Mouse (Mus musculus): ENCODE data around the gene Itpk1.
A peak's percentile ranks its signal among the peaks of the same experiment; 100 is the strongest.

The Itpk1 gene

DNA sequence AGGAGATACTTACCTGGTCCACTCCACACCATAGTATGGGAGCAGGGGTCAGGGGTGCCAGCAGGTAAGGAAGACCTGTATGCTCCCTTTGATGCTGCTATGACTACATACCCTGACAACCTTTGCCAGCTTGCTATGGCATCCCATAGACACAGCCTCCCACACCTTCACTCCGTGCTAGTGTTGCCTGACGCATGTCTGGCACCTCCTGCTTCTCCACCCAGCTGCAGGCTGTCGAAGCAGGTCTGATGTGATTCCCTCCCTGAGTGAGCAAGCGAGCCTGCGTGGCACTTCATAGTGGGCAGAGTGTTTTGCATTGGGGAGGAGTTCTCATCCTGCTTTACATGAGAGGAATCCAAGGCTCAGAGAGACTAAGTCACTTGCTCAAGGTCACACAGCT lies 147.4 kb downstream of the Itpk1 start:
- DNase-seq (ENCODE audit: extremely low spot score, low spot score): no peak

DNA sequence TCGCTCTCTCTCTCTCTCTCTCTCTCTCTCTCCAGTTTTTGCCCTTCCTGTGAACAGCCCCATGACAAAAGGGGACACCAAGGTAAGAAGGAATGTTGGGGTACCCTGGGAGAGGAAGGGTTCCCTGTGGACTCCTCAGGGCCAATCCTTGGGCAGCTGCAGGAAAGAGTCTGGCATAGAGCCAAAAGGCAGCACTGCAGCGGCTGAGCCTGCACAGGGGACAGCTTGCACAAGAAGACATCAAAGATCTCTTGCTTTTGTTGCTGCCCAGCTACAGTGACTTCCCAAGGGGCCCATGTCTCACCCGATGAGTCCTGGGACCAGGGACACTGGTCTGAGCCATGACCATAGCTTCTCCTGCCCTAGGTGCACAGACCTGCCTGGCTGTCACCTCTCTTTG lies 148.9 kb downstream of the Itpk1 start:
- no peak for DNase-seq (ENCODE audit: extremely low spot score, low spot score)

- peak; percentile 91 for DNase-seq (ENCODE audit: extremely low spot score, low spot score)
Measured at GRCm38 (mm10) chr12:102554721-102555516, 149.8 kb downstream of the Itpk1 start, which contains the start of gene Chga. Gene Chga (plus strand): TSS chr12:102554969.

GRCm38 (mm10) chr12:102553705-102554275 lies 150.9 kb downstream of the Itpk1 start:
- DNase-seq (ENCODE audit: extremely low spot score, low spot score): no peak

DNA sequence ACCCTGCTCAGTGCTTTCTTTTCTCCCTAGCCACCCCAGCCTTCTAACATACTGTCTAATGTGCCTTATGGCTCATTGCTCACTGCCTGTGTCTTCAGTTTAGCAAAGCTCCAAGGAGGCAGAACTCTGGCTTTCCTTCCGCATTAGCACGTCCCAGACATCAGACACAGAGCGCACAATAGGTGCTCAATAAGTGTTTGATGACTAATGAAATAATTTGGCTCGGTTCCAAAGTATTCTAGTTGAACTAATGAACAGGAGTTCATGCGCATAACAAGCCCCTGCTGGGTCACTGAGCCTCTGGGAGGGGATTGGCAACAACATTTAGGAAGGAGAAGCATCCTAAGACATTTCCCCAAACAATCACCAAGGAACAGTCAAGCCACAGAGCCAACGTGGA lies 152.7 kb downstream of the Itpk1 start:
- DNase-seq (ENCODE audit: extremely low spot score, low spot score): no peak

DNA sequence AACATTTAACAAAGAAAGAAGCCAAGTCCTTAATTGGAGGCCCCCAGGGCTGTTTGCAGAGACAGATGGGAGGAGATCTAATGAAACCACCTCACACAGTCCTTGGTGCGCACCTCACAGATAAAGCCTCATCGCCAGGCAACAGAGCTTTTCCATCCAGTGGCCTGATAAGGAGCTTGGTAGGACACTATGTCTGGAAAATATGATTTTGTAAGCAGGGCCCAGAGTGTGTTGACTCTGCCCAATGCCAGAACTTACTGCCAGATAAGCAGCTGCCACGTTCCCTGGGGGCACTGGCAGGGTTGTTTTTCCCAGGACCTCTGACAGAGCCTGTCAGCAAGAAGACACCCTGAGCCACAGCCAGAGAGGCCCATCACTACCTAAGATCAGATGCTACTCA lies 153.5 kb downstream of the Itpk1 start:
- DNase-seq (ENCODE audit: extremely low spot score, low spot score): no peak

DNA sequence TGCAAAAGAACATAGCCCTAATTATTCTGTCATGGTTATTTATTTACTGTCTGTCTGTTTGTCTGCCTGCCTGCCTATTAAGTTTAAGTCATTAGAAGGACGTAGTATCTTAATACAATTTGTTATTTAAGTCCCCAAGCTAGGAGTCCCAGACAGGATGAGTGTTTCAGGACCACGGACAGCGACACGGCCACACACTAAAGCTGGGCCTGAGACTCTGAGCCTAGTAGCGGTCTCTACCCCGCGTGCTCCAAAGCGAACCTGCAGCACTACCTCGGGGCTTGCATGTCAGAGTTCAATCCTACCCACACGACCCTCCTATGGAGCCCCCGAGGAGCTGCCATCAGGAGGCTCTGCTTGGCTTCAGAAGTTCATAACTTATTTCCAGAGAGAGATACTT lies 154.2 kb downstream of the Itpk1 start:
- peak; percentile 84 for DNase-seq (ENCODE audit: extremely low spot score, low spot score)

DNA sequence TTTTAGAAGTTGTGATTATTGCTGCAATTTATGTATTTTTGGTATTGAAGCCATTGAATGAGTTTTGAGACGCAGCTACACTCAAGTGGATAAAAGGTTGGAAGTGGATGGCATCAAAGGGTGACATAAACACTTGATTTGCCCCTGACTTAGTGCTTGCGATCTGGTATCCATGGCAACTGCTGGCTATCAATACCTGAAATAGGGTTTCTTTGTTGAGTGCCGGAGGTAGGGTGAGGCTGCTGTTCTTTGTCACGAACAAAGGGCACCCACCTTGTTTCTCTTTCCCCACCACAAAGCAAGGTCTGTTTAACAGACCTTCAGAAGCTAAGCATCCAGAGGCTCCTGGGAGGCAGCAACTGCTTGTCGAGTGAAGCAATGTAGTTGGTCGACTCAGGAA lies 159.6 kb downstream of the Itpk1 start:
- DNase-seq (ENCODE audit: extremely low spot score, low spot score): no peak

DNA sequence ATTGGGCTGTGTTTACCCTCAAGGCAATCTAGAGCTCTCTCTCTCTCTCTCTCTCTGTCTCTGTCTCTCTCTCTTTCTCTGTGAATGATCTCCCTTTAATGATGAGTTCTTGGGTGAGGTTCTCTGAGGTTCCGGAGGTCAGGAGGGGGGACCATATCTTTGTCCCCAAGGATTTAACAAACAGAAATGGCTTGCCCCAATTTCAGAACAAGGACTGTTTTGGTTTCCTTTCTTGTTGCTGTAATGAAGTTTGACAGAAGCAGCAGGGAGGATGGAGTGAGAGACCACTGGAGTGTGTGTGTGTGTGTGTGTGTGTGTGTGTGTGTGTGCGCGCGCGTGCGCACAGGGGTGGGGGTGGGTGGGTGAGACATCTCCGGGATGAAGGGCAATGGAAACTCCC lies 163.6 kb downstream of the Itpk1 start:
- DNase-seq (ENCODE audit: extremely low spot score, low spot score): no peak

DNA sequence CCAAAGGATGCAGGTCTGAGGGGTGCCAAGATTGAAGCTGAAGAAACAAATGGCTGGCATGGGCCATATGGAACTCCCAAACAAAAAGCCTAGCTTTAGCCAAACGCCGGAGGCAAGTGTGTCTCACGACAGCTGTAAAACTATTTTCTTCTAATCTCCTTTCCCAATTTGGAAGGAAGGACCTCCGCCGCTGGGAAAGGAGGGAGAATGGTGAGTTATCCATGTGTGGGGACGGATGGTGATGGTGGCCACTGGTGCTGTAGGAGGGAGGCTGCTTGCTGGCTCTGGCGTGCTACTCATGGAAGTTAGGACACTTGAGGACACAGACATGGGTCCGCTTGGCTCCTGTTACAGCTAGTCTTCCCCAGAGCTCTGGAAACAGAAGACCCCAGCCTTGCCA lies 164.5 kb downstream of the Itpk1 start:
- DNase-seq (ENCODE audit: extremely low spot score, low spot score): no peak

- no peak for DNase-seq (ENCODE audit: extremely low spot score, low spot score)
Measured at GRCm38 (mm10) chr12:102535796-102536195, 168.9 kb downstream of the Itpk1 start.

- DNase-seq (ENCODE audit: extremely low spot score, low spot score): no peak
Measured at GRCm38 (mm10) chr12:102527989-102528388, 176.7 kb downstream of the Itpk1 start.

- peak; percentile 22 for DNase-seq (ENCODE audit: extremely low spot score, low spot score)
Measured at GRCm38 (mm10) chr12:102524760-102525159, 180.0 kb downstream of the Itpk1 start.

GRCm38 (mm10) chr12:102524216-102524615 lies 180.5 kb downstream of the Itpk1 start:
- DNase-seq (ENCODE audit: extremely low spot score, low spot score): no peak

GRCm38 (mm10) chr12:102521777-102522319 lies 182.9 kb downstream of the Itpk1 start:
- DNase-seq (ENCODE audit: extremely low spot score, low spot score): no peak

GRCm38 (mm10) chr12:102519929-102520720 lies 184.6 kb downstream of the Itpk1 start:
- no peak for DNase-seq (ENCODE audit: extremely low spot score, low spot score)
